Mouse (Mus musculus) liver, adult 2 months (tissue): ENCODE measurements around the gene Col1a2.

Experiments used
- CTCF ChIP-seq: fragments of 200-500 bp; IDR thresholded peaks from 2 replicates; pipeline ENCODE4 v1.5.1; 2011; ENCODE audit warnings: low read depth, low read length, control low read depth
- POLR2A ChIP-seq: fragments of 200-500 bp; IDR thresholded peaks from 2 replicates; pipeline ENCODE4 v1.6.1; 2011; ENCODE audit warnings: low read length, control low read depth; ENCODE audit not compliant: insufficient read depth; ENCODE audit errors: extremely low read depth

DNA sequence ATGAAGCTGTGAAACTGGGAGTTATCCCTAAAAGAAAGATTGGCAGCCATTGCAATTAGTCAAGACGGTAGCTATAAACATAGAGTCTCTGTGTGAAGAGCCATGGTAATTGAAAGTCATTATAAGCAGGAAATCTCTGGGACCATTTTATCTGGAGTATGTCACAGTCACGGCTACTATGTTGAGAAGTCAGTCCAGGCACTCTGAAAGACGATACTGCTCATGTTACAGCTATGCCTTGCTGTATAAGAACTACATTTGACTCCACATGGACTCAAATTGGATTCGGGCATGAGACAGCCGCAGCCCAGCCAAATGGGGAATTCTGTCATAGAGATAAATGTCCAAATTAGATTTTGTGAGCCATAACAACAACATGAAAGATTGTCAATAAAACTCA, 58.9 kb downstream of the Col1a2 start:
- TF ChIP-seq CTCF (no peak), POLR2A (no peak)
